Mouse (Mus musculus): Measurements from ENCODE around the gene 4921536K21Rik. TPM values are rescaled to one million over a fixed set of nuclear protein-coding genes. Genes with fewer than 3 reads are reported as not detected.

The 4921536K21Rik gene
- polyA plus RNA-seq, 1 experiment from 2014 or later = 0.54 TPM

GRCm38 (mm10) chr11:3900296-3900695 is 5.4 kb upstream of the 4921536K21Rik start:
- H3K36me3 ChIP-seq (ENCODE audit: control insufficient read depth, insufficient read depth) = peaks cover 4% of the 10 kb centered on the region; the same call in 1 of the 2 replicates
- no peak overlapping the region for H3K9ac ChIP-seq (replicated peaks; ENCODE audit: low read depth, low read length)
- H3K27me3 ChIP-seq (replicated peaks; ENCODE audit: control insufficient read depth, insufficient read depth, low read length) = no peaks in the 10 kb centered on the region
- no peak overlapping the region for H3K27ac ChIP-seq (ENCODE audit: low read length)
- H3K4me2 ChIP-seq (ENCODE audit: low read length) = no peak overlapping the region
- H3K4me3 ChIP-seq (replicated peaks; ENCODE audit: low read length) = no peak overlapping the region
- WGBS = 90% methylated on average over 6 of the region's 6 CpGs
- no peak for ATAC-seq
- H3K4me1 ChIP-seq (replicated peaks; ENCODE audit: control insufficient read depth, insufficient read depth, low read length) = 0 out of 2 replicates have a peak, but pooled peaks cover 3% of the 10 kb centered on the region
- H3K9me3 ChIP-seq (ENCODE audit: control insufficient read depth, low read length) = no peaks in the 10 kb centered on the region

- Histone ChIP-seq H3K4me2 (ENCODE audit: low read length) (no peak overlapping the region), H3K27ac (ENCODE audit: low read length) (no peak overlapping the region), H3K4me3 (replicated peaks; ENCODE audit: low read length) (no peak overlapping the region), H3K9ac (replicated peaks; ENCODE audit: low read depth, low read length) (no peak overlapping the region), H3K36me3 (ENCODE audit: control insufficient read depth, insufficient read depth) (peaks cover 4% of the 10 kb centered on the region; the same call in 1 of the 2 replicates), H3K9me3 (ENCODE audit: control insufficient read depth, low read length) (no peaks in the 10 kb centered on the region), H3K27me3 (replicated peaks; ENCODE audit: control insufficient read depth, insufficient read depth, low read length) (no peaks in the 10 kb centered on the region), H3K4me1 (replicated peaks; ENCODE audit: control insufficient read depth, insufficient read depth, low read length) (peaks cover 9% of the 10 kb centered on the region)
- no peak for ATAC-seq
- 100% methylated on average over 1 of the region's 1 CpGs for WGBS
Observed at GRCm38 (mm10) chr11:3895933-3896332, 1.0 kb upstream of the 4921536K21Rik start.

GRCm38 (mm10) chr11:3895458-3895857 is 560 bp upstream of the 4921536K21Rik start:
- peaks cover 4% of the 10 kb centered on the region; the same call in 1 of the 2 replicates for H3K36me3 ChIP-seq (ENCODE audit: control insufficient read depth, insufficient read depth)
- no peaks in the 10 kb centered on the region for H3K27me3 ChIP-seq (replicated peaks; ENCODE audit: control insufficient read depth, insufficient read depth, low read length)
- H3K9me3 ChIP-seq (ENCODE audit: control insufficient read depth, low read length) = no peaks in the 10 kb centered on the region
- H3K4me1 ChIP-seq (replicated peaks; ENCODE audit: control insufficient read depth, insufficient read depth, low read length) = peaks cover 9% of the 10 kb centered on the region
- no peak; the same call in 1 of the 2 replicates for ATAC-seq
- H3K4me2 ChIP-seq (ENCODE audit: low read length) = peak overlapping the region; percentile 84
- peak overlapping the region; percentile 79 for H3K27ac ChIP-seq (ENCODE audit: low read length)
- 7% methylated on average over 10 of the region's 10 CpGs for WGBS
- peak overlapping the region; percentile 61 for H3K4me3 ChIP-seq (replicated peaks; ENCODE audit: low read length)
- H3K9ac ChIP-seq (replicated peaks; ENCODE audit: low read depth, low read length) = peak overlapping the region; percentile 77

GRCm38 (mm10) chr11:3893970-3894369 is 928 bp downstream of the 4921536K21Rik start:
- 79% methylated on average over 6 of the region's 6 CpGs for WGBS
- H3K4me2 ChIP-seq (ENCODE audit: low read length) = peak overlapping the region; percentile 84
- no peaks in the 10 kb centered on the region for H3K27me3 ChIP-seq (replicated peaks; ENCODE audit: control insufficient read depth, insufficient read depth, low read length)
- no peak overlapping the region for H3K4me3 ChIP-seq (replicated peaks; ENCODE audit: low read length)
- H3K4me1 ChIP-seq (replicated peaks; ENCODE audit: control insufficient read depth, insufficient read depth, low read length) = peaks cover 9% of the 10 kb centered on the region
- no peaks in the 10 kb centered on the region for H3K9me3 ChIP-seq (ENCODE audit: control insufficient read depth, low read length)
- no peak overlapping the region for H3K27ac ChIP-seq (ENCODE audit: low read length)
- ATAC-seq = no peak
- no peak overlapping the region for H3K9ac ChIP-seq (replicated peaks; ENCODE audit: low read depth, low read length)
- peaks cover 4% of the 10 kb centered on the region; the same call in 1 of the 2 replicates for H3K36me3 ChIP-seq (ENCODE audit: control insufficient read depth, insufficient read depth)

GRCm38 (mm10) chr11:3887331-3887730 is 7.6 kb downstream of the 4921536K21Rik start:
- Histone ChIP-seq H3K27ac (ENCODE audit: low read length) (no peak overlapping the region), H3K27me3 (replicated peaks; ENCODE audit: control insufficient read depth, insufficient read depth, low read length) (no peaks in the 10 kb centered on the region), H3K4me2 (ENCODE audit: low read length) (no peak overlapping the region), H3K36me3 (ENCODE audit: control insufficient read depth, insufficient read depth) (no peaks in the 10 kb centered on the region), H3K4me1 (replicated peaks; ENCODE audit: control insufficient read depth, insufficient read depth, low read length) (peaks cover 6% of the 10 kb centered on the region; the same call in 1 of the 2 replicates), H3K4me3 (replicated peaks; ENCODE audit: low read length) (no peak overlapping the region), H3K9ac (replicated peaks; ENCODE audit: low read depth, low read length) (no peak overlapping the region), H3K9me3 (ENCODE audit: control insufficient read depth, low read length) (no peaks in the 10 kb centered on the region)
- no peak for ATAC-seq
- WGBS = 64% methylated on average over 5 of the region's 5 CpGs

- Histone ChIP-seq H3K4me1 (replicated peaks; ENCODE audit: control insufficient read depth, insufficient read depth, low read length) (peaks cover 6% of the 10 kb centered on the region; the same call in 1 of the 2 replicates), H3K4me2 (ENCODE audit: low read length) (no peak overlapping the region), H3K36me3 (ENCODE audit: control insufficient read depth, insufficient read depth) (no peaks in the 10 kb centered on the region), H3K27me3 (replicated peaks; ENCODE audit: control insufficient read depth, insufficient read depth, low read length) (no peaks in the 10 kb centered on the region), H3K9ac (replicated peaks; ENCODE audit: low read depth, low read length) (no peak overlapping the region), H3K27ac (ENCODE audit: low read length) (no peak overlapping the region), H3K4me3 (replicated peaks; ENCODE audit: low read length) (no peak overlapping the region), H3K9me3 (ENCODE audit: control insufficient read depth, low read length) (no peaks in the 10 kb centered on the region)
- 89% methylated on average over 3 of the region's 3 CpGs for WGBS
- no peak for ATAC-seq
Observed at GRCm38 (mm10) chr11:3883711-3884110, 11.2 kb downstream of the 4921536K21Rik start.

- 0 out of 2 replicates have a peak, but pooled peaks have one; percentile 38 for ATAC-seq
- Histone ChIP-seq H3K9me3 (ENCODE audit: control insufficient read depth, low read length) (no peaks in the 10 kb centered on the region), H3K4me2 (ENCODE audit: low read length) (no peak overlapping the region), H3K4me1 (replicated peaks; ENCODE audit: control insufficient read depth, insufficient read depth, low read length) (no peaks in the 10 kb centered on the region), H3K9ac (replicated peaks; ENCODE audit: low read depth, low read length) (no peak overlapping the region), H3K4me3 (replicated peaks; ENCODE audit: low read length) (no peak overlapping the region), H3K36me3 (ENCODE audit: control insufficient read depth, insufficient read depth) (no peaks in the 10 kb centered on the region), H3K27ac (ENCODE audit: low read length) (no peak overlapping the region), H3K27me3 (replicated peaks; ENCODE audit: control insufficient read depth, insufficient read depth, low read length) (no peaks in the 10 kb centered on the region)
- WGBS = 40% methylated on average over 2 of the region's 2 CpGs
Observed at GRCm38 (mm10) chr11:3879836-3880235, 15.1 kb downstream of the 4921536K21Rik start.

GRCm38 (mm10) chr11:3878660-3879059 is 16.2 kb downstream of the 4921536K21Rik start:
- Histone ChIP-seq H3K4me2 (ENCODE audit: low read length) (no peak overlapping the region), H3K9ac (replicated peaks; ENCODE audit: low read depth, low read length) (no peak overlapping the region), H3K4me1 (replicated peaks; ENCODE audit: control insufficient read depth, insufficient read depth, low read length) (no peaks in the 10 kb centered on the region), H3K27ac (ENCODE audit: low read length) (no peak overlapping the region), H3K36me3 (ENCODE audit: control insufficient read depth, insufficient read depth) (no peaks in the 10 kb centered on the region), H3K9me3 (ENCODE audit: control insufficient read depth, low read length) (no peaks in the 10 kb centered on the region), H3K27me3 (replicated peaks; ENCODE audit: control insufficient read depth, insufficient read depth, low read length) (no peaks in the 10 kb centered on the region), H3K4me3 (replicated peaks; ENCODE audit: low read length) (no peak overlapping the region)
- WGBS = 81% methylated on average over 7 of the region's 7 CpGs
- no peak for ATAC-seq

- H3K4me3 ChIP-seq (replicated peaks; ENCODE audit: low read length) = no peak overlapping the region
- H3K36me3 ChIP-seq (ENCODE audit: control insufficient read depth, insufficient read depth) = no peaks in the 10 kb centered on the region
- H3K9me3 ChIP-seq (ENCODE audit: control insufficient read depth, low read length) = no peaks in the 10 kb centered on the region
- H3K27me3 ChIP-seq (replicated peaks; ENCODE audit: control insufficient read depth, insufficient read depth, low read length) = no peaks in the 10 kb centered on the region
- H3K4me2 ChIP-seq (ENCODE audit: low read length) = no peak overlapping the region
- 73% methylated on average over 6 of the region's 6 CpGs for WGBS
- ATAC-seq = no peak
- no peak overlapping the region for H3K27ac ChIP-seq (ENCODE audit: low read length)
- no peaks in the 10 kb centered on the region for H3K4me1 ChIP-seq (replicated peaks; ENCODE audit: control insufficient read depth, insufficient read depth, low read length)
- H3K9ac ChIP-seq (replicated peaks; ENCODE audit: low read depth, low read length) = no peak overlapping the region
Observed at GRCm38 (mm10) chr11:3876419-3876818, 18.5 kb downstream of the 4921536K21Rik start.

- Histone ChIP-seq H3K9me3 (ENCODE audit: control insufficient read depth, low read length) (no peaks in the 10 kb centered on the region), H3K4me2 (ENCODE audit: low read length) (peak overlapping the region; percentile 86), H3K9ac (replicated peaks; ENCODE audit: low read depth, low read length) (no peak overlapping the region; the same call in 1 of the 2 replicates), H3K4me1 (replicated peaks; ENCODE audit: control insufficient read depth, insufficient read depth, low read length) (peaks cover 13% of the 10 kb centered on the region), H3K27me3 (replicated peaks; ENCODE audit: control insufficient read depth, insufficient read depth, low read length) (no peaks in the 10 kb centered on the region), H3K36me3 (ENCODE audit: control insufficient read depth, insufficient read depth) (no peaks in the 10 kb centered on the region), H3K27ac (ENCODE audit: low read length) (no peak overlapping the region), H3K4me3 (replicated peaks; ENCODE audit: low read length) (peak overlapping the region; percentile 61)
- 18% methylated on average over 6 of the region's 6 CpGs for WGBS
- ATAC-seq = no peak
Observed at GRCm38 (mm10) chr11:3864343-3864742, 30.6 kb downstream of the 4921536K21Rik start.

Measured in forebrain, embryonic 16.5 days (tissue).